Mouse (Mus musculus) cerebellum, adult 2 months (tissue): ENCODE measurements at regions not wholly inside any gene's neighbourhood (a gene's known extent, or its start where the extent isn't known, plus 50 kb on each side); places are given as distances from the start of the nearest gene placed in this dataset.

Experiments
- CTCF ChIP-seq: fragments of 200-500 bp; IDR thresholded peaks from 2 replicates; pipeline ENCODE4 v1.5.1; 2011; ENCODE audit warnings: low read depth, mild to moderate bottlenecking, control low read depth, low read length, moderate library complexity, borderline replicate concordance; ENCODE audit not compliant: insufficient read depth
- POLR2A ChIP-seq: fragments of 200-500 bp; IDR thresholded peaks from 2 replicates; pipeline ENCODE4 v1.6.1; 2011; ENCODE audit warnings: low read length, control low read depth, borderline replicate concordance; ENCODE audit not compliant: insufficient read depth

GRCm38 (mm10) chr10:107990557-107990956 lies 78.6 kb upstream of the Otogl start:
- TF ChIP-seq POLR2A: no peak
- no peak for TF ChIP-seq CTCF
